Mouse (Mus musculus) layer of hippocampus, postnatal 14 days (tissue): ENCODE results near the gene Pde10a. TPM values are rescaled to one million over a fixed set of nuclear protein-coding genes. Genes with fewer than 3 reads are reported as not detected.

Source experiments
- DNase-seq, 2 experiments: peaks; one replicate each; pipeline ENCODE4 v3.0.0; 2021 to 2022; ENCODE audit warnings: low spot score in 2 of 2, mixed read lengths in 1 of 2
- total RNA-seq, 2 experiments: library from RNA; stranded (reverse); gene quantifications; 2 replicates each; pipeline ENCODE4 v1.2.3; 2021

Pde10a gene
- total RNA-seq, 2 experiments from 2014 or later = 66.5 to 67.2 TPM

DNA sequence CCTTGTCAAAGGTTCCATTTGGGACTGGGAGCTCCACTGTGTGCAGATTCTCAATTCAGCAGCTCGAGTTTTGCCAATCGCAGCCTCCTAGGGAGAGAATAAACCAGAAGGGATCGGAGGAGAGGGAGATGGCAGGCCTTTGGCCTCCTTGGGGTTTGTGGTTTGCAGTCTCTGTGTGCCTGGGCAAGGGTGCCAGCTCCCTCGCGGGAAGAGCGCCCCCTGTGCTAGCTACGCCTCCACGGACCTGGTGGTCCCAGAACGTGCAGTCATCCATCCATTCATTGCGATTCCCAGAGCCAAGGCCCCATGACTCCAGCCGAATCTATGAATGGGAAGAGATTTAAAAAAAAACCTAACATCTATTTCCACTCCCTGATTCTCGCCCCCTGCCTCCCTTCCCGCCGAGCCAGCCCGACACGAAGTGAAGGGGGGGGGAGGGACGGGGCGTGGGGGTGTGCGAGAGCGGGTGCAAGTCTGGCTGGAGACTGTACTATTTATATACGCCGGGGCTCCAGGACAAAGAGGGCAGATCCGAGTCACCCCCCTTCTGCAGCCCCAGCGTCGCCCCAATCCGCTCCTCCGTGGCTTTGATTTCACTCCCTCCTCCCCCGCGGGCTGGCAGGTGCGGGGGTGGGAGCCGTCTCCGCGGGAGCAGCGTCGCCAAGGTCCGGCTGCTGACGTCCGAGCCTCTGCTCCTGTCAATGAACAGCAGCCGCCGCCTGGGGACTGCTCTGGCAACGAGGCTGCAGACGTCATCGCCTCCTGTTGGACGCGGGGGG is 596 bp upstream of the Pde10a start:
- peak; percentile 75 to 92 for DNase-seq

DNA sequence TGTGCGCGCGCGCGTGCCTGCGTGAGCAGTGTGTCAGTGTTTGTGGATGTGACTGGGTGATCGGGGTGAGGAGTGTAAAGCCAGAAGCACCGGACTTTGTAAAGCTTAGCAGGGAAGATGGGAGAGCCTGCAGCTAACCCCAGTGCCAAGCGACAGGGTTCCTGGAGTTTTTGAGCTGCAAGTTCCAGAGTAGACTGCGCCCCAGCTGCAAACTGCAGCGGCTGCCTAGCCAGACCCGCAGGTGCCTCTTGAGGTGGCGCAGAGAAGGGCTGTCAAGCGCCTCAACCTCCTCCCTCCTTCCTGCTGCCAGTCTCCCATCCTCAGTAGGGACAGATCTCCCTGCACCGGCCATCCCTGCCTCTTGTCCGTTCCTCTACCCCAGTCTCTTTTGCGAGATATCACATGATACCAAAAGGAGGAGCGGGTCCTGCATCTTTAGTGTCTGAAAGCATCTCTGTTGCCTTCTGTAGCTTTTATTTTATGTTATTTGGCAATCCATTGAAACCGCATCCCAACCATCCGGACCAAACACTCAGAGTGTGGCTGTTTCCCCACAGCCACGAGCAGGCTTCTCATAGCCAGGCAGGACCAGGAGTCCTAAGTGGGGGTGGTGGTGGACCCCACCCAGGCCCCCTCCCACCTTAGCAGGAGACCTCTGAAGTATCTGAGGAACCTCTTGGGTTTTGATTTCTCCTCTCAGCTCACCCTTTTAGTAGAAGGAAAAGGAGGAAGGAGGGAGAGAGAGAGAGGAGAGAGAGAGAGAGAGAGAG is 984 bp downstream of the Pde10a start:
- DNase-seq = no peak

DNA sequence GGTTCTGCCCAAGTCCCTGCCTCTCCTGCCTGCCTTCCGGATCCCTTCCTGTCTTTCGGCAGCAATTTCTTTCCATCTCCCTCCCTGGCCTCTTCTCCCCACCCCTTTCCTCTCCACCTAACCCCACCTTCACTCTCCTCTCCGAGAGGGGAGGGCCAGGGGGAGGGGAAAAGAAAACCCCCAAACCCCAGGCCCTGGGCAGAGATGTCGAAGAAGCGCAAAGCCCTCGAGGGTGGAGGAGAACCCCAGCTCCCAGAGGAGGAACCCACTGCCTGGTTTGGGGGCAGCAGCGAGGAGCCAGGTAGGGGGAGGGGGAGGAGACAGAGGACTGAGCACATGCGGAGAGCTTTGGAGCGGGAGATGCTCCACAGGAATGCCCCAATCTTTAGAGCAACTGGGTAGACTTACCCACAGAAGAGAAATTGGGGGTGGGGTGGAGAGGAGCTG is 1.7 kb downstream of the Pde10a start:
- peak in 1 of 2 experiments; percentile 22 for DNase-seq

DNA sequence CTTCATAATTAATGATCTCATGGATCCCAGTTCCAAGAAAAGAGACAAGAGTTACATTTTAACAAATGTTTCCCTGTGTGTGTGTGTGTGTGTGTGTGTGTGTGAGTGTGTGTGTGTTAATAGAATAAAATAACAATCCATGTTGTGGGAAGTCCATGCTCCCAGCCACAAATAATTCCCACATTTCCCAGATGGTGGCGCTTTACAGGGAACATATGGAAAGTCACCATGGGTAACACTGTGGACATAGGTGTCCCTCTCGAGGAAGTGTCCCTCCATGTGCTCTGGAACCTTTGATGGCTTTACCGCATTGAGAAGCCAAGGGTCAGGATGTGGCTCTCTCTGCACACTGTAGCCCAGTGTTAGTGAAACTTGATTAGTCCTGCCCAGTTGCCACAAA is 3.5 kb downstream of the Pde10a start:
- no peak for DNase-seq

DNA sequence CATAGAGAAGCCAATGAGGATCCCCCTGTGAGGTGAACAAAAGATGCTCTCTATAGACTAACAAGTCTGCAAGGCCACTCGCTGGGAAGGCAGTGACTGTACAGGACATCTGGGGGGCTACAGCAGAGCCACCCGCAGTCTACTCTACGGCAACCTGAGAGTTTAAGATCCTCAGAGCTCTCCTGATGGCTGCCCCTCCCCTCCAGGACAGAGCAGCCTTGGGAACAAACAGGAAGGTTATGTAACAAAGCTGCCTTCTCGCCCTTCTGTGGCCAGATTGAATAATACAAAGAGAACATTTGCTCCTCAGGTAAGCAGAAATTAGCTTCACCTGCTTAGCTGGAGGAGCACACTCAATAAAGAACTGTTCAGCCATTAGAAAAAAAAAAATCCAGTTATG is 7.4 kb downstream of the Pde10a start:
- DNase-seq = no peak

DNA sequence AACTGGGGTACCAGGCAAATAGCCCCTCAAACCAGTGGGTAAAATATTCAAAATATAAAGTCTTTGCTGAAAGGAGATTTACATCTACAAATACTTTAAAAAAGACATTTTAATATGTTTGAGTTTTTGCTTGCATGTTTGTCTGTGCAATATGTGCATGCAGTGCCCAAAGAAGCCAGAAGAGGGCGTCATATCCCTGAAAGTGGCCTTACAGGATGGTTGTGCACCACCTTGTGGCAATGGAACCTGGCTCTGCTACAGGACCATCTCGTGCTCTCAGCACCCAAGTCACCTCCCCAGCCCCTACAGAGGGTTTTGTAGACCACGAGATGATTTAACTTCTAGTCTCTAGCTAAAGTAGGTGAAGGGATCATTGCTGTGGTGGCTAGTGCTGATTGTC is 8.7 kb downstream of the Pde10a start:
- no peak for DNase-seq

DNA sequence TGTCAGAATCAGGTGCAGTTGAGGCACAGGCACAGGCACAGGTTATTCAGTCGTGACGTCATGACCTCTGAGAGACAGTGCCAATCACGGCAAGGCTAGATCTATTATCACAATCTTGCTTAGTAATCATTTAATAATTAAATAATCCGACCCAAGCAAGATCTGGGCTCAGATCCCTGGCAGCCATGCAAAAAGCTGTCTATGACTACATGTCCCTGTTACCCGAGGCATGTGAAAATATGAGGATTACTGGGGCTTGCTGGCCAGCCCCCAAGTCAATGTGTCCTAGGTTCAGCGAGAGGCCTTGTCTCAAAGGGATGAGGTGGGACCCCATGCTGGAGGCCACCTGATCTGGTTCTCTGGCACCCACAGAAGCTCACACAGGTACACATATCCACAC is 11.3 kb downstream of the Pde10a start:
- no peak for DNase-seq

DNA sequence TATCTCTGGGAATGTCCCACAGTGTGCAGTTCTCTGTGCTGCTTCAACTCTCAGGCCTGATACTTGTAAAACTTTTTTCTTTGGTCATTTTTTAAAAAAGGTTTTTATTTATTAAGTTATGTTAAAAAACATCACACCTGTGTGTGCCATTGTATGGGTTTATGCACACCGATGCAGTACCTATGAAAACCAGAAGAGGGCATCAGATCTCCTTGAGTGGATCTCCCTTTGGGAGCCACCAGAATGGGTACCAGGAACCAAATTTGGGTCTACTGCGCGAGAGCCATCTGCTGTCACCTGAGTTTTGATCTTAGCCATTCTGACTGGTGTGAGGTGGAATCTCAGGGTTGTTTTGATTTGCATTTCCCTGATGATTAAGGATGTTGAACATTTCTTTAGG is 12.9 kb downstream of the Pde10a start:
- no peak for DNase-seq

DNA sequence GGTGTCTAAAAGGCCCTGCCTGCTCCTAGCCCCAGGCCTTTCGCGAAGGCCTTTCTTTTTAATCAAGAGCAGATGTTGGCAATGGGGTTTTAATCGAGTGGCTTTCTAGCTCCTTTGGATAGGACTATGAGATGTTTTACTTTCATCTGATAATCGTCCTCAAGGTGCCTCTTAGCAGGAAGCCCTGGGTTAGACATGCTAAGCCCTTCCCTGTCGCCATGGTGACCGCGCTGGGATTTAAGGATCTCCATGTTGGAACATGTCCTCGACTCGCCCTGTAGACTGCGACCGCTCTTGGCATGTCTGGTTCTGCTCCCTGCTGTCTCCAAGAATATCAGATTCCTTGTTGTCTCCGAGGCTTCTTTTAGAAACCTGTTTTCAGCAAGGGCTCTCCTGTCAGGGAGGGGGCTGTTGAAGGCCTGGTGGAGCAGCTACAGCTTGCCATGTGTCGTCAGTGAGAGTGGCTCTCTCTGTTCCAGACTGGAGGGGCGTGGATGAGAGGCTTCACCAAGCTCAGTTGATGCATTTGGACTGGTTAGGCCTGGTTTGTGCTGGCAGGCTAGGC is 16.9 kb downstream of the Pde10a start:
- DNase-seq = no peak

DNA sequence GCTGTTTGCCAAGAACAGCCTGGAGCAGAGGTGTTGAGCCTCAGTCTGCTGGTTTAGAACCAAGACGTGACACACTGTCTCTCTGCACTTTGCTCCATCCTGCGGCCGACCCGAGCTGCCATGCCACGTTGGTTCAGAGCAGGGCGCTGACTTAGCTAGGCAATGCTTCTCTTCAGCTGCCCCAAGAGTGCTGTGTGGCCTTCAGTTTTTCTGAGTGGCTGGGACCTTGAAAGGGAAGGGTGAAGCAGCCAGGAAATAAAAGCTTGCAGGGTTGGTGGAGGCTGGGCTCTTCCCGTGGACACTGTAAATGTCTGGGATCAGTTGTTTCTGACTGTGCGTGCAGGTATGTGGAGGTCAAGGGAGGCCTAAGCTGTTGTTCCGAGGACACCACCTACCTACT is 21.2 kb downstream of the Pde10a start:
- DNase-seq = no peak

DNA sequence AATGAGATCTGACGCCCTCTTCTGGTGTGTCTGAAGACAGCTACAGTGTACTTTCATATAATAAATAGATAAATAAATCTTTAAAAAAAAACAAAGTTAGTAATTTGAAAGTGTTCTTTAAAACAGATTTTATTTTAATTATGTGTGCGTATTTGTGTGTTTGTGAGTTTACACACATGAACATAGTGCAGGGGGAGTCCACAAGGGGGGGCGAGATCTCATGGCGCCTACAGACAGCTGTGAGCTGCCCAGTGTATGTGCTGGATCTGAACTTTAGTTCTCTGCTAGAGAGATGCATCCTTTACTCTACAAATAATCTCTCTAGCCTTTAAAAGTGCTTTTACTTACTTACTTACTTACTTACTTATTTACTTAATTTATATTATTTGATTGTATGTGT is 23.6 kb downstream of the Pde10a start:
- DNase-seq = no peak

DNA sequence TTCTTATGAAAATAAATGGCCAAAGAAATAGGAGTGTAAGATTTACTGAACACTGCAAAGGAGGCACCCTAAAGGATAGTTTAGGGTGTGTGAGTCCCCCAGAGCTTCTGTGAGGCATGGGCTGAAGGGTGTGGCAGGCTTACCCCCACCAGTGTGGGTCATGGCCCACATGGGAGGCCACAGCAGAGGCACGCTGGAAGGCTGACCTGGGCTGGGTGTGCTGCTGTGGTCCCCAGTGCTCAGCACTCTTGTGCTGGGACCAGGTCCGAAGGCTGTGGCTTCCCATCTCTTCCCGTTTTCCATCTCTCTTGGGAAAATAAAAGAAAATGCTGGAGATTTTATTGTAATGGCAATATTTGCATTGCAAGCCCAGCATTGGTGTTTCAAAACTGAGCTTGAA is 26.5 kb downstream of the Pde10a start:
- DNase-seq = no peak

DNA sequence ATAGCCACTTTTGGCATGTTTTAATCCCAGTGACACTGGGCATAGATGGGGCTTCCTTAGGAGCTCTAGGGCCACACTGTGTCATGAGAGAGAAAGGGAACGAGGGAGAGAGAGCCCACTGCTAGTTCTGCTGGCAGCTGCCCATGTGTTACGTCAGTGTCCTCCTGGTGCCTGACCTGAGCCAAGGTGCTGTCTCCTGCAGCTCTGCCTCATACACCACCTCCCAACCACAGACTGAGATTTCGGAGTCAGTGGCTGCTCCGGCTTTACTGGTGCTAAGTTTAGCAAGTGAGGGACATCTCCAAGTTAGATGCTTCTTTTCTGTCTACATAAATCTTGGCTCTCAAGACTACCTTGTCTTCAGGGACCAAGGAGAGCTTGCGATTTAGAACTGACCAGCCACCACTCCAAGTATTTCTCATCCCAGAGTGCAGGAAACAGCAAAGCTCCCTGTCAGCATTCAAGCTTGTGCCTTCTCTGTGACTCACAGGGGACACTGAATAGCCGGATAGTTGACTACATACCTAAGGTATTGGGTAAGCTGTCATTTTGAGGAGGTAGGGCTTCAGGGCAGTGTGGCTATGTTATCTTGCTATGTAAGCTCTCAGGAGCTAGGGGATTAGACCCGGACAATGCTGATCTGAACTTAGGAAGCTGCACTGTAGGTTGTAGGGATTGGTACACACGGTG is 27.3 kb downstream of the Pde10a start:
- no peak for DNase-seq

DNA sequence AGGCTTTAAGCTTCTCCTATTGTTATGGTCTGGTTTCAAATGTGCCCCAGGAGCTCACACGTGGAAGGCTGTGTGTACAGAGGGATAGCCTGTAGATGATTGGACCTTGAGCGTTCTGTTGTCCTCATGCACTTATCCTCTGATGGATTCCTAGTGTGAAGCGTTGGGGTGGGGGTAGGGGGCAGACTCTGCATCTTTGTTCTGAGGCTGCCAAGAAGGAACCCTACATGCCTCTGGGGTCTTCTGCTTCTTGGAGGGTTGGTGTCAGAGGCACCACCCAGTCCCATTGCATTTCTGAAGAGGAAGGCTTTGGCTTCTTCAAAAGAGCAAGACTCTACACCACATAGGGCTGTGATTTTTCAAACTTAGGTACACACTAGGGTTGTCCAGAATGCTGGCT is 28.4 kb downstream of the Pde10a start:
- DNase-seq = no peak

DNA sequence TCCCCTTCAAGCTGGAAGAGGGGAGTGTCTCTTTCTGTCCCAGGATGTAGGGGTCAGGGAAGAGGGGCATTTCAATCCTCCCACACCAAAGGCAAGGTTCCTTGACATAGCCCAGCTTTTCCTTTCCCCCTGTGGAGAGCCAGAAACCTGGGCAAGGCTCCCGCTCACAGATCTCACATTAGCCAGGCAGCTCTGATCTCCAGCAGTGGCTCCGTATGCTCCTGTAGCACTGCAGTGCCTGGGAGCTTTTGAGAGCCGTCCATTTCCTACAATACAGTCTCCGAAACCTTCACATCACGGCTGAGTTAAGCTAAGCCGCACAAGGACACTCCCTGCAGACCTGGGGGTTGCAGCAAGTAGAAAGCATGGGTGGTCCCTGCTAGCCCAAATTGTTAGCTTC is 29.0 kb downstream of the Pde10a start:
- DNase-seq = no peak

DNA sequence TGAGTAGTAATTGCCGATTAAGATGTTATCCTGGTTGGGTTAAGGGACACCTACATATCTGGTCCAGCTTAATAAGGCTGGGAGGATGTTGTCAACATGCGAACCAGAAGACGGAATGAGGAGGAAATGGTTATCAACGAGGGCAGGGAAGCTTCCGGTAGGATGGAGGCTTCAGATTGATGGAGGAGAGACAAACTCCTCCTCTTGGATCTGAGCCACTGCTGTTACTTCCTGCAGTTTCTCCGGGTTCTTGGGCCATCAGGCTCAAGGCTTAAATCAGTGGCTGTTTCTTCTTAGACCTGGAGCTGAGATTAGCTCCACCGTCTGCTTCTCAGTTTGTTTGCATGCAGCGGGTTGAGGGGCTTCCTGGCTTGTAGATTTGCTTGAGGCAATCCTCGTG is 30.6 kb downstream of the Pde10a start:
- DNase-seq = no peak

DNA sequence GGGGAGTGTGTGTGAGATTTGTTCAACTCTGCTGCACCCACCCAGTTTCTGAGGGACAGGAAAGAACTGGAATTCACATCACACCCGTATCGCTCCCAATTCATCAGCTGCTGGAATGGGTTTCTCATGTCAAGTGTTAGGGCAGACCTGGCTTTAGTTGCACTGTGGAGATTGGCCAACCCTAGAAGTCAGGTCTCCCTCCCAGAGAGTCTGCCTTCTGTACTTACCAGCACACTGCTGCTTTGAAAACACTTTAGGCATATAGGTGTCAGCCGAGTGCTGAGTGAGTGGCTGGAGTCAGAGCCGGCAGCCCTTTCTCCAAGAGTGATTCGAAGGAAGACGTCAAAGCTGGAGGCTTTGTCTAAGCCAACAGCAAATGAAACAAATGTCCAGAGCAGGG is 31.1 kb downstream of the Pde10a start:
- no peak for DNase-seq

DNA sequence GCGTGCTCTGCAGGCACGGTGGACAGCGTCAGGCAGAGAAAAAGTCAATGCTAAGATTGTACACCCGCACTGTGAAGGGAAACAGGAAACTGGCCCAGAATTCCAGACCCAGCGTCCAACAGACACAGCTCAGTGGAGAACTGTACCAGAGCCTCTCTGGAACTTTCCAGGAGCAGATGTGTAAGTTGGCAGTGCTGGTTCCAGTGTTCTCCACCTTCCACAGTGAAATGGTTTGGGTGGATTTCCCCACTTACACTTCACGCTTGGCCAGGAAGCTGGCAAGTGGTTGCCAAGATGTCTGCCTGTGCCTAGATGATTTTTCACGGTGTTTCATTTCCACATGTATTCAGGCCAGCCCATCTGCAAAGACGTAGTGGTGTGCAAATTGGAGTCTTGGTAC is 32.8 kb downstream of the Pde10a start:
- DNase-seq = no peak

DNA sequence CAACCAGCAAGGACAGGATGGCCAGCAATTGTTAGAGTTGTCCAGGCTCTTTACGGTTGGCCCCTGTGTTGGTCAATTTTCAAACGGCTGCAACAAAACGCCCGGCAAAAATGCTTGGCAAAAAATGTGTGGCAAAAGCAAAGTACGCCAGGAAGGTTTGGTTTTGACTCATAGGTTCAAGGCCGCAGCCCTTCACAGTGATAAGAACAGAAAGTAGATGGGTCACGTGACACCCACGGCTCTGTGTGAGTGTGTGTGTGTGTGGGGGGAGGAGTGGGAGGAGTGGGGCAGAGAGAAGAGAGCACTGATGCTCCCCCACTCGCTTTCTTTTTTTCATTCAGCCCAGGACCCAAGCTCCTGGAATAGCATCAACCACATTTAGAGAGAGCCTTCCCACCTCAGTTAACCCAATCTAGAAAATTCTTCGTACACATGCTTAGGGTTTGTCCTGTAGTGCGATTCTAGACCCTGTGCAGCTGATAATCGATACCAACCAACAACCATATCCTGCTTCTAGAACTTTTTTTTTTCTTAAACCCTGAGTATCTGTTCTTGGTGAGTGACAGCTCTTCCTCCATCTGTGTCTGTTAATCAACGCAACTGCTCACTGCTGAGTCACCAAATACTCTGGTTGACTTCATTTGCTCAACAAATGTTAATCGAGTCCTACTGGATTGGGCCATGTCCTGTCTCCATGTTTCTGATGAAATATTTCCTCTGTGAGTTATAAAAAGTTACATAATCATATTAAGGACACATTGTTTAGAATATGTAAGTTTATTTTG is 37.1 kb downstream of the Pde10a start:
- DNase-seq = peak in 1 of 2 experiments; percentile 51

DNA sequence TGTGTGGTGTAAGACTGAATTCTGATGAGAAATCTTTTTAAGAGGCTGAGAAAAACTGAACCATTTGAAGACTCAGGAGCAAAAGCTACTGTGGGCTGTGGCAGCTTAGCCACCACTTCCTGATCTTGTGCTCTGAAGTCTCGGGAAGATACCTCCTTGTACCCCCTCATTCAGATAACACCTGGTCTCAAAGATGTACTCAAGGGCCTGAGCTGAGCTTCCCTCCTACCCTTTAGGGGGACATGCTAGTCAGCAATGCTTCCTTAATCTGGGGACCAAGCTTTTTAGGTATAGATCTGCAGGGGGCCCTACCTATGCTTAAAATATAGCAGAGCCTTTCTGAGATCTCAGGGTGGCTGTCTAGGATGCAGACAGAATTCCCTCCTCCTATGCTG is 37.7 kb downstream of the Pde10a start:
- DNase-seq = no peak

DNA sequence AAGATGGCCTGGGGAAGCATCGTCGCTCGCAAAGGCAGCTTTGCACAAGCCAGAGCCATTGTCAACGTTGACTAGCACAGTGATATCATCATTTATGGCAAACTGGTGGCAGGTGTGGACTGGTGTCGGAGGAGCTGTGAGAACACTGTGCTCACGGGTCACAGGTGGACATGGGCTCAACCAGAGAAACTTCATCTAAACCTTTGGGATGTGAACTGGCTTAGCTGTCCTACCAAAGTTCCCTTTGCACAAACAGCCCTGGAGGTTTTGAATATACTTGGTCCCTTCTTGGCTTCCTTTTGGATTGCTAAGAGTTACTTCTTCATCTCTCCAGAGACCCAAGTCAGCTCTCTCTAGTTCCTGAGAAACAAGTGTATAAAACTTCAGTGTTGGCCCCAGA is 41.7 kb downstream of the Pde10a start, which contains the start of gene Gm17087:
Gene Gm17087, minus strand, starts transcription at position 101 of the 400 bp plus-strand sequence.
- no peak for DNase-seq
